Mouse (Mus musculus): ENCODE data around the gene Dnaic1. TPM values are rescaled to one million over a fixed set of nuclear protein-coding genes. Genes with fewer than 3 reads are reported as not detected.
A peak's percentile ranks its signal among the peaks of the same experiment; 100 is the strongest.

Dnaic1 gene
- total RNA-seq, 1 experiment, result 1.7 TPM

DNA sequence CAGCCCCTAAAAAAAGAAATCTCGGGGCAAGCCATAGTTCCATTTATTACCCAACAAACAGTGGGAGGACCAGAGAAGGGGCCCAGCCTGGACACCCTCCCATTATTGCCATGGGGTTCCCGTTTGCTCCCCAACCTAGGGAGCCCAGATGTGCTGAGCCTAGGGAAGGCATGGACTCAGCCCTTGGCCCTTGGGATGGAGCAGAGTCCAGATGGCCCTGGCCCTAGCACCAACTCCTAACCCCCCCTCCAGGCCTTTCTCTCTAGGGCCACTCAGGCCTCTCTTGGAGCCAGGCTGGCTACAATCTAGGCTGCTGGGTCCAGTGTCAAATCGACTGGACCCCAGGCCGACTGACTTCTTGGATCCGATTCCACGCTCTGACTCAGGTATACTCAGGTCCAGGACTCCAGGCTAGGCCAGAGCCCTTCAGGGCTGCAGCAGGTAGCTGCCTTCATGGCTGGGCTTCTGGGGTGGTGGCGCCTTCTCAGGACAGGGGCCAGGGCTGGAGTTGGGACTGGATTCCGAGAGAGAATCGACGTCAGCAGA lies 68.7 kb downstream of the Dnaic1 start:
- no peak for DNase-seq (ENCODE audit: low read depth, low spot score)
- H3K9me3 ChIP-seq (ENCODE audit: control insufficient read depth, insufficient read depth, low read depth, low read length), result no peaks in the 10 kb centered on the region
- H3K9ac ChIP-seq (ENCODE audit: insufficient read depth, low read depth, low read length, poor library complexity, severe bottlenecking), result no peak overlapping the region
- no peak overlapping the region for H3K27ac ChIP-seq (ENCODE audit: insufficient read depth, low read depth, low read length, poor library complexity, severe bottlenecking)
- H3K4me1 ChIP-seq (ENCODE audit: control insufficient read depth in 2 of 2, insufficient read depth in 2 of 2, low read length in 2 of 2, poor library complexity in 1 of 2), result peaks cover 2% of the 10 kb centered on the region in 2 experiments; a peak in 2 of 4 replicates
- in situ Hi-C loops (cut with MboI; ENCODE audit: low sequenced_read_pairs in 2 of 2, unreplicated experiment in 2 of 2), result no loop called here
- no peak for TF ChIP-seq CHD2 (IDR thresholded peaks at IDR 0.05; ENCODE audit: low read depth, low read length)
- no peak for TF ChIP-seq HCFC1 (IDR thresholded peaks at IDR 0.05; ENCODE audit: borderline replicate concordance, insufficient read depth, low read length)
- H3K4me3 ChIP-seq (ENCODE audit: insufficient read depth in 1 of 2, low read depth in 1 of 2, low read length in 2 of 2, poor library complexity in 1 of 2, severe bottlenecking in 1 of 2), result no peak overlapping the region
- no peaks in the 10 kb centered on the region for H3K36me3 ChIP-seq (ENCODE audit: control insufficient read depth, insufficient read depth, low read length, poor library complexity, severe bottlenecking)

DNA sequence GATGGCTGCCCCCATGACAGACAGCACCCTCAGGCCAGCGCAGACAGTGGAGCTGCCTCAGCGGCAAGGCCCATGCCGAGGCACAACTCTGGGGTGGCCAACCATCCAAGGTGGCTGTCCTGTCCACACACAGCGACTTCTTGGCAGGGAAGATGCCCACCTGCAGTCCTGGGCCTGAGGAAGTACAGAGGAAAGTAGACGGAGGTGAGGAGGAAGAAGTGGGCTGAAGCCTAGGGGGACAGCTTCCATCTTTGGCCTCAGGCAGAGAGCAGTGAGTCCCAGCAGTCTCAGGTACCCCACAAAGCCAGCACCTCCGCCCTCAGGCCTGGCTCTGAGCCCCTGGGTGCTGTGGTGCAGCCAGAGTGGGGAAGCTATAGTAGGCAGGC lies 69.2 kb downstream of the Dnaic1 start:
- no peak for TF ChIP-seq HCFC1 (IDR thresholded peaks at IDR 0.05; ENCODE audit: borderline replicate concordance, insufficient read depth, low read length)
- TF ChIP-seq MAFK (IDR thresholded peaks at IDR 0.05; ENCODE audit: insufficient read depth, low read depth, low read length), result no peak
- TF ChIP-seq CHD2 (IDR thresholded peaks at IDR 0.05; ENCODE audit: low read depth, low read length), result no peak
- H3K9ac ChIP-seq (ENCODE audit: insufficient read depth, low read depth, low read length, poor library complexity, severe bottlenecking), result no peak overlapping the region
- no peak for DNase-seq (ENCODE audit: low read depth, low spot score)
- H3K4me3 ChIP-seq (ENCODE audit: insufficient read depth in 1 of 2, low read depth in 1 of 2, low read length in 2 of 2, poor library complexity in 1 of 2, severe bottlenecking in 1 of 2), result no peak overlapping the region
- in situ Hi-C loops (cut with MboI; ENCODE audit: low sequenced_read_pairs in 2 of 2, unreplicated experiment in 2 of 2), result no loop called here
- H3K9me3 ChIP-seq (ENCODE audit: control insufficient read depth, insufficient read depth, low read depth, low read length), result no peaks in the 10 kb centered on the region
- no peaks in the 10 kb centered on the region for H3K36me3 ChIP-seq (ENCODE audit: control insufficient read depth, insufficient read depth, low read length, poor library complexity, severe bottlenecking)
- peaks cover 2% of the 10 kb centered on the region in 2 experiments; a peak in 2 of 4 replicates for H3K4me1 ChIP-seq (ENCODE audit: control insufficient read depth in 2 of 2, insufficient read depth in 2 of 2, low read length in 2 of 2, poor library complexity in 1 of 2)
- H3K27ac ChIP-seq (ENCODE audit: insufficient read depth, low read depth, low read length, poor library complexity, severe bottlenecking), result no peak overlapping the region

DNA sequence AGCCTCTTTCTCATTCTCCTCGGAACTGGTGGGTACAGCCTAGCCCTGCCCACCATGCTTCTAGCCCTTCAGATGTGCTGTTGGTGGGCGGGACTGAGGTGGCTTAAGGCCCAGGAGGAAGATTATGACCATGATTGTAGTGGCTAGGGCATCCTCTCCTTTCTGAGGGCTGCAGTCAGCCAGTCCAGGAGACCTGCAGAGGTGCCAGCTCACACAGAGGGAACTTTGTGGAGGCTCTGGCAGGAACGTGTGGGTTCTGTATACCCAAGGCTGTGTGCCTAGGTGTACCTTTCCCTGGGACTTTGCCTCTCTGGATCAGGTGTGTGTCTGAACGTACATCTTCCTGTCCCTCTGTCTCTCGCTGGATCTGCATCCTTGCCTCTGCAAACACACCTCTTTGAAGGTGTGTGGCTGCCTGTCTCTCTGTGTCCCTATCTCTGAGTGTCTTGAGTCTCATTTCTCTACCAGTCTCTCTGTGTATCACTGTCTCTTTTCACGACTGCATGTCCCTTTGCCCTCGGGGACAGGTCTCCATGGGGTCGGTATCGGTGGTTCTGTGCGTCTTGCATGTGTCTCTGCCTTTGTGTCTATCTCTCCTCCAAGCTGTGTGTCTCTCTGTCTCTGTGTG lies 69.8 kb downstream of the Dnaic1 start:
- H3K9me3 ChIP-seq (ENCODE audit: control insufficient read depth, insufficient read depth, low read depth, low read length), result no peaks in the 10 kb centered on the region
- peak overlapping the region; percentile 73 to 77 for H3K4me3 ChIP-seq (ENCODE audit: insufficient read depth in 1 of 2, low read depth in 1 of 2, low read length in 2 of 2, poor library complexity in 1 of 2, severe bottlenecking in 1 of 2)
- no peak for TF ChIP-seq CHD2 (IDR thresholded peaks at IDR 0.05; ENCODE audit: low read depth, low read length)
- no peak for TF ChIP-seq ZNF384 (IDR thresholded peaks at IDR 0.05; ENCODE audit: low read depth, low read length)
- TF ChIP-seq ZC3H11A (IDR thresholded peaks at IDR 0.05; ENCODE audit: borderline replicate concordance, low read depth, low read length), result no peak
- TF ChIP-seq HCFC1 (IDR thresholded peaks at IDR 0.05; ENCODE audit: borderline replicate concordance, insufficient read depth, low read length), result no peak
- TF ChIP-seq MAFK (IDR thresholded peaks at IDR 0.05; ENCODE audit: insufficient read depth, low read depth, low read length), result no peak
- in situ Hi-C loops (cut with MboI; ENCODE audit: low sequenced_read_pairs in 2 of 2, unreplicated experiment in 2 of 2), result no loop called here
- H3K36me3 ChIP-seq (ENCODE audit: control insufficient read depth, insufficient read depth, low read length, poor library complexity, severe bottlenecking), result no peaks in the 10 kb centered on the region
- peaks cover 2% of the 10 kb centered on the region in 2 experiments; a peak in 2 of 4 replicates for H3K4me1 ChIP-seq (ENCODE audit: control insufficient read depth in 2 of 2, insufficient read depth in 2 of 2, low read length in 2 of 2, poor library complexity in 1 of 2)
- no peak for DNase-seq (ENCODE audit: low read depth, low spot score)
- H3K9ac ChIP-seq (ENCODE audit: insufficient read depth, low read depth, low read length, poor library complexity, severe bottlenecking), result peak overlapping the region; percentile 73
- no peak overlapping the region for H3K27ac ChIP-seq (ENCODE audit: insufficient read depth, low read depth, low read length, poor library complexity, severe bottlenecking)

DNA sequence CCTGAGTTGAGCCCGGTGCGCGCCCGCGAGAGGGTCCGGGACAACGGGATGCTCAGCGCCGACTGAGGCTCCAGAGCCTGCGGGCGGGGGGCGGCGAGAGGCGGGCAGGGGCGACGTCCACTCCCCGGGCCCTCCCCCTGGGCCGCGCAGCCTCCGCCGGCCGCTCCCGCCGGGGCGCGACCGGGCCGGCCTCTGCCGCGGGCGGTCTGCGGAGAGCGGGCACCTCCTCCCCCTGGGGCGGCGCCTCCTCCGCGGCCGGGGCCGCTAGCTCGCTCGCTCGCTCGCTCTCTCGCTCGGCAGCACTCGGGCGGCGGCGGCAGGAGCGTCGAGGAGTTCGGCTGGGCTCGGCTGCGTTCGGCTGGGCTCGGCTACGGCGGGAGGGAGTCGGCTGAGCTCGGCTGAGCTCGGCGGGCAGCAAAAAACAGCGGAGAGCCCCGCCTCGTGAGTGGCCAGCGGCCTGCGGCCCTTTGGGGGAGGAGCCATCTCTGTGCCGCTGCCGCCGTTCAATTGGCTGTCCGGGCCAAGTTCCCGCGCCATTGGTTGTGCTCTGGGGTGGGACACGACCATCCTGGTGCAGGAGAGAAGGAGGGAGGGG lies 70.4 kb downstream of the Dnaic1 start, which contains the start of gene Enho:
Gene Enho (minus strand): TSS at position 412 of the 595 bp plus-strand sequence.
- TF ChIP-seq ZC3H11A (IDR thresholded peaks at IDR 0.05; ENCODE audit: borderline replicate concordance, low read depth, low read length), result peak; percentile 78
- TF ChIP-seq CHD2 (IDR thresholded peaks at IDR 0.05; ENCODE audit: low read depth, low read length), result no peak
- Histone ChIP-seq H3K9me3 (ENCODE audit: control insufficient read depth, insufficient read depth, low read depth, low read length) (no peaks in the 10 kb centered on the region), H3K4me3 (ENCODE audit: insufficient read depth in 1 of 2, low read depth in 1 of 2, low read length in 2 of 2, poor library complexity in 1 of 2, severe bottlenecking in 1 of 2) (peak within 1 kb of the TSS; percentile 73 to 77), H3K36me3 (ENCODE audit: control insufficient read depth, insufficient read depth, low read length, poor library complexity, severe bottlenecking) (no peaks in the 10 kb centered on the region), H3K9ac (ENCODE audit: insufficient read depth, low read depth, low read length, poor library complexity, severe bottlenecking) (peak within 1 kb of the TSS; percentile 73), H3K27ac (ENCODE audit: insufficient read depth, low read depth, low read length, poor library complexity, severe bottlenecking) (no peak within 1 kb of the TSS), H3K4me1 (ENCODE audit: control insufficient read depth in 2 of 2, insufficient read depth in 2 of 2, low read length in 2 of 2, poor library complexity in 1 of 2) (peaks cover 2% of the 10 kb centered on the region in 2 experiments; a peak in 2 of 4 replicates)
- peak; percentile 56 for DNase-seq (ENCODE audit: low read depth, low spot score)
- in situ Hi-C loops (cut with MboI; ENCODE audit: low sequenced_read_pairs in 2 of 2, unreplicated experiment in 2 of 2), result no loop called here
